Mouse (Mus musculus) C2C12 (cell line): ENCODE measurements around the gene Gpat2.

Experiments used
- CEBPB ChIP-seq: IDR thresholded peaks from one replicate; pipeline ENCODE4 v1.6.1; 2011; ENCODE audit warnings: low read depth, mild to moderate bottlenecking, control low read depth, moderate library complexity
- CTCF ChIP-seq: IDR thresholded peaks from one replicate; pipeline ENCODE4 v1.5.1; 2011; ENCODE audit not compliant: control insufficient read depth, insufficient read depth, insufficient read length
- MAX ChIP-seq: IDR thresholded peaks from one replicate; pipeline ENCODE4 v1.6.1; 2011; ENCODE audit warnings: mild to moderate bottlenecking, control low read depth

DNA sequence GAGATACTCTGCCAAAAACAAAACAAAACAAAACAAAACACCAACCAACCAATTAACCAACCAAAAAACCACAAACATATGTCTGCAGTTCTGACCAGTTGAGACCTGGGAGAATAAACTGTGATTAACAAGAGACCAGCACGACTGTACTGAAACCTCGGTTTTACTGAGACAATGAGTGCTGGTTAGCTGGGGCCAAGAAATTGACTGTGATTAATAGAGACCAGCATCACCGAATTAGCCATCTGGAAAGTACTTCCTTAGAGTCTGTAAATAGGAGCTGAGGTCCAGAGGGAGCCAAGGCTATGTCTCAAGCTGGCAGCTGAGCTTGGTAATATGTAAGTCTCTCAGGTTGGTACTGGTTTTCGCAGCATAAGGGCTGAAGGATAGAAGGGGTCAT, 34.2 kb upstream of the Gpat2 start:
- no peak for TF ChIP-seq CTCF
- TF ChIP-seq MAX: no peak
- TF ChIP-seq CEBPB: no peak
